25 mouse cellular contexts compared by ENCODE assay signal in genomic region chr2:154638521-154638920, GRCm38 (mm10). TPM values are rescaled to one million over a fixed set of nuclear protein-coding genes. Genes with fewer than 3 reads are reported as not detected.
A peak's percentile ranks its signal among the peaks of the same experiment; 100 is the strongest.
DNase-seq lines count a peak whose midpoint lies in the region; ATAC-seq and TF ChIP-seq lines count a peak whose summit lies in the region.
"Had no signal": no experiment of that assay in that cellular context is flagged by ENCODE, and none has a peak within 500 bp of the region (broad histone marks: within the 10 kb centered on the region; RNA-seq: fewer than 3 reads in every experiment).

No protein-coding gene starts in this region.

- no peaks in the 10 kb centered on the region for H3K27me3 ChIP-seq in heart, adult 2 months (ENCODE audit: control insufficient read depth, insufficient read depth, low read length)
- H3K27me3 ChIP-seq in MEL (ENCODE audit: control insufficient read depth in 1 of 2, insufficient read depth in 2 of 2, low read length in 2 of 2), result no peaks in the 10 kb centered on the region
- no peaks in the 10 kb centered on the region for H3K27me3 ChIP-seq in stomach, postnatal 0 days (ENCODE audit: control insufficient read depth, insufficient read depth, low read length)
- H3K27me3 ChIP-seq: CH12.LX; forebrain, embryonic 12.5 days; heart, embryonic 15.5 days; hindbrain, embryonic 15.5 days; liver, embryonic 13.5 days had no signal

- no peak overlapping the region for H3K27ac ChIP-seq in heart, adult 2 months
- no peak overlapping the region for H3K27ac ChIP-seq in MEL (ENCODE audit: control insufficient read depth, low read depth, low read length)
- H3K27ac ChIP-seq in stomach, postnatal 0 days (replicated peaks), result no peak overlapping the region
- H3K27ac ChIP-seq: forebrain, embryonic 12.5 days; heart, embryonic 15.5 days; hindbrain, embryonic 15.5 days; kidney, postnatal 0 days had no signal

- TF ChIP-seq EP300 in heart, adult 2 months (IDR thresholded peaks at IDR 0.05; ENCODE audit: insufficient read depth, low read depth, low read length), result no peak
- no peak for TF ChIP-seq EP300 in MEL (IDR thresholded peaks at IDR 0.05; ENCODE audit: low read depth in 1 of 2, low read length in 2 of 2)
- no peak for TF ChIP-seq EP300 in stomach, postnatal 0 days (optimal IDR thresholded peaks at IDR 0.05)

- WGBS in heart, adult 2 months, result 97% methylated on average over 3 of the region's 3 CpGs
- 93% methylated on average over 3 of the region's 3 CpGs for WGBS in lung, adult 2 months
- WGBS in stomach, postnatal 0 days, result 94% methylated on average over 3 of the region's 3 CpGs

- no peaks in the 10 kb centered on the region for H3K79me2 ChIP-seq in heart, adult 2 months (replicated peaks; ENCODE audit: control insufficient read depth, insufficient read depth, low read length)
- no peaks in the 10 kb centered on the region for H3K79me2 ChIP-seq in MEL (ENCODE audit: control insufficient read depth, insufficient read depth, low read length, poor library complexity)

- TF ChIP-seq RAD21 in MEL (IDR thresholded peaks at IDR 0.05; ENCODE audit: low read depth, low read length), result peak; percentile 17

- DNase-seq in heart, adult 2 months, result no peak
- DNase-seq in heart, adult 8-10 months (ENCODE audit: low spot score), result no peak
- no peak for DNase-seq in lung, adult 2 months
- no peak for DNase-seq in lung, postnatal 36 days
- peak; percentile 39 for DNase-seq in MEL (ENCODE audit: low read depth, low spot score)
- DNase-seq in stomach, postnatal 0 days (ENCODE audit: low spot score), result no peak
- no peak for DNase-seq in embryo, embryonic 10 days (ENCODE audit: low spot score)
- DNase-seq: cerebellum, adult 18-20 months; cerebellum, postnatal 25 days; gastrocnemius, postnatal 14 days; heart, adult 18-20 months; heart, postnatal 4 days; kidney, adult 18-20 months; left cerebral cortex, postnatal 4 days; liver, embryonic 13.5 days; retina, postnatal 1 day; thymus, postnatal 25 days had no signal

- no peak overlapping the region for H3K4me3 ChIP-seq in heart, adult 2 months
- no peak overlapping the region for H3K4me3 ChIP-seq in lung, adult 2 months (replicated peaks; ENCODE audit: extremely low read depth, low read depth, low read length)
- H3K4me3 ChIP-seq in MEL (ENCODE audit: control insufficient read depth in 1 of 2, insufficient read depth in 1 of 2, low read depth in 2 of 2, low read length in 2 of 2), result no peak overlapping the region
- H3K4me3 ChIP-seq in stomach, postnatal 0 days (ENCODE audit: low read depth, low read length), result no peak overlapping the region
- H3K4me3 ChIP-seq: forebrain, embryonic 12.5 days; heart, embryonic 15.5 days; hindbrain, embryonic 15.5 days; liver, embryonic 13.5 days had no signal

- H3K9me3 ChIP-seq in MEL (replicated peaks; ENCODE audit: insufficient read depth, low read length), result no peaks in the 10 kb centered on the region
- H3K9me3 ChIP-seq in stomach, postnatal 0 days (ENCODE audit: control insufficient read depth, low read length), result no peaks in the 10 kb centered on the region
- H3K9me3 ChIP-seq: heart, embryonic 15.5 days; hindbrain, embryonic 15.5 days had no signal

- no peak overlapping the region for H3K4me2 ChIP-seq in stomach, postnatal 0 days (replicated peaks; ENCODE audit: low read depth)
- H3K4me2 ChIP-seq: forebrain, embryonic 12.5 days; heart, embryonic 15.5 days; hindbrain, embryonic 15.5 days; liver, embryonic 13.5 days; midbrain, embryonic 11.5 days had no signal

- peak; percentile 17; the same call in 1 of the 2 replicates for TF ChIP-seq CTCF in heart, adult 2 months (IDR thresholded peaks at IDR 0.05)
- TF ChIP-seq CTCF in lung, adult 2 months (IDR thresholded peaks at IDR 0.05; ENCODE audit: insufficient read depth, low read length), result 0 out of 2 replicates have a peak, but pooled peaks have one; percentile 4
- peak; percentile 25 to 57 (median 46); a peak in 5 of 6 replicates for TF ChIP-seq CTCF in MEL (IDR thresholded peaks at IDR 0.05 in 2 of 3, conservative IDR thresholded peaks at IDR 0.05 in 1 of 3; ENCODE audit: control insufficient read depth in 1 of 3, insufficient read depth in 1 of 3, low read depth in 2 of 3, low read length in 3 of 3, poor library complexity in 1 of 3, severe bottlenecking in 1 of 3)
- peak; percentile 29; the same call in 1 of the 2 replicates for TF ChIP-seq CTCF in stomach, postnatal 0 days (IDR thresholded peaks at IDR 0.05; ENCODE audit: low read depth)

- H3K36me3 ChIP-seq in heart, adult 2 months (ENCODE audit: control insufficient read depth, insufficient read depth, low read length), result no peaks in the 10 kb centered on the region
- peaks cover 0 to 14% of the 10 kb centered on the region in 2 experiments; a peak in 2 of 4 replicates for H3K36me3 ChIP-seq in MEL (ENCODE audit: control insufficient read depth in 1 of 2, insufficient read depth in 2 of 2, low read length in 2 of 2)
- H3K36me3 ChIP-seq in stomach, postnatal 0 days (ENCODE audit: control insufficient read depth, insufficient read depth, low read length), result peaks cover 4% of the 10 kb centered on the region

- intact Hi-C loops in heart, adult 2 months (cut with DNase I), result no loop called here

- no peak overlapping the region for H3K9ac ChIP-seq in heart, adult 2 months (ENCODE audit: low read depth, low read length)
- H3K9ac ChIP-seq in MEL (ENCODE audit: control insufficient read depth, low read depth, low read length, poor library complexity, severe bottlenecking), result no peak overlapping the region
- no peak overlapping the region for H3K9ac ChIP-seq in stomach, postnatal 0 days (ENCODE audit: low read length)
- H3K9ac ChIP-seq: forebrain, embryonic 12.5 days; heart, embryonic 15.5 days; hindbrain, embryonic 15.5 days; liver, embryonic 13.5 days had no signal

- no peak for TF ChIP-seq POLR2A in heart, adult 2 months (IDR thresholded peaks at IDR 0.05; ENCODE audit: insufficient read depth, low read depth, low read length)
- no peak for TF ChIP-seq POLR2A in lung, adult 2 months (IDR thresholded peaks at IDR 0.05; ENCODE audit: borderline replicate concordance, extremely low read depth, low read depth, low read length)
- no peak for TF ChIP-seq POLR2A in MEL (IDR thresholded peaks at IDR 0.05; ENCODE audit: control insufficient read depth in 1 of 2, insufficient read depth in 1 of 2, low read depth in 1 of 2, low read length in 2 of 2, poor library complexity in 1 of 2)

- H3K4me1 ChIP-seq in heart, adult 2 months (ENCODE audit: control insufficient read depth, insufficient read depth, low read length), result no peaks in the 10 kb centered on the region
- H3K4me1 ChIP-seq in lung, adult 2 months (ENCODE audit: control insufficient read depth, insufficient read depth, low read length), result no peaks in the 10 kb centered on the region
- H3K4me1 ChIP-seq in MEL (ENCODE audit: control insufficient read depth in 1 of 2, insufficient read depth in 2 of 2, low read length in 2 of 2), result peaks cover 2 to 14% of the 10 kb centered on the region in 2 experiments; a peak in 3 of 4 replicates
- no peaks in the 10 kb centered on the region for H3K4me1 ChIP-seq in stomach, postnatal 0 days (replicated peaks; ENCODE audit: control insufficient read depth, insufficient read depth)
- H3K4me1 ChIP-seq: forebrain, embryonic 12.5 days; heart, embryonic 15.5 days; hindbrain, embryonic 15.5 days had no signal

- no peak for ATAC-seq in stomach, postnatal 0 days (ENCODE audit: low FRiP score, low TSS enrichment)

TF ChIP-seq in MEL, 35 proteins besides CTCF, POLR2A, EP300 and RAD21:
- TF ChIP-seq SMC3 (IDR thresholded peaks at IDR 0.05; ENCODE audit: low read depth, low read length) (peak; percentile 42), ZC3H11A (IDR thresholded peaks at IDR 0.05; ENCODE audit: low read depth, low read length) (no peak)

RNA-seq across cellular contexts. Expression of gene Chmp4b, which starts 13.0 kb away (rescaled TPM):
- 100 to 1,000 TPM; 106 to 124 TPM for total RNA-seq in heart, adult 2 months (2021)
- 64.4 and 89.4 TPM in 2 replicates for polyA plus RNA-seq in heart, adult 2 months (2012; rRNA removed)
- total RNA-seq in heart, adult 8-10 months (2022), result 100 to 1,000 TPM; 119 to 132 (median 124) TPM
- 83.4 and 103 TPM in 2 replicates for polyA plus RNA-seq in lung, adult 2 months (2012; rRNA removed)
- total RNA-seq in MEL (2012; rRNA removed), result 118 TPM in 2 replicates
- polyA plus RNA-seq in MEL (2012; ENCODE audit: insufficient read depth in 1 of 2, insufficient read length in 2 of 2, low read depth in 1 of 2, low replicate concordance in 2 of 2, missing spikeins in 1 of 2), result 100 to 1,000 TPM in 1 of 2 experiments, not detected in 1; 196 TPM
- 37.3 and 42.7 TPM in 2 replicates for polyA plus RNA-seq in stomach, postnatal 0 days (2015; fragmentation: Nextera tagmentation; extraction: Ambion mirVana)

RNA-seq across cellular contexts. Expression of gene 4930519P11Rik, which starts 25.3 kb away (rescaled TPM):
- total RNA-seq in heart, adult 2 months (2021), result not detected
- polyA plus RNA-seq in heart, adult 2 months (2012; rRNA removed), result 0.57 TPM in 1 of 2 replicates, not detected in the other
- not detected for total RNA-seq in heart, adult 8-10 months (2022)
- polyA plus RNA-seq in lung, adult 2 months (2012; rRNA removed), result 0.53 and 1.4 TPM in 2 replicates
- total RNA-seq in MEL (2012; rRNA removed), result not detected in 2 replicates
- under 1 TPM in 1 of 2 experiments, not detected in 1; 0.22 TPM for polyA plus RNA-seq in MEL (2012; ENCODE audit: insufficient read depth in 1 of 2, insufficient read length in 2 of 2, low read depth in 1 of 2, low replicate concordance in 2 of 2, missing spikeins in 1 of 2)
- 0.22 and 0.28 TPM in 2 replicates for polyA plus RNA-seq in stomach, postnatal 0 days (2015; fragmentation: Nextera tagmentation; extraction: Ambion mirVana)
- total RNA-seq: CH12.LX; heart, postnatal 4 days; layer of hippocampus, adult 18-20 months; left cerebral cortex, postnatal 4 days had no signal
- polyA plus RNA-seq: forebrain, embryonic 12.5 days; heart, embryonic 15.5 days; liver, embryonic 13.5 days; neural tube, embryonic 11.5 days had no signal

RNA-seq across cellular contexts. Expression of gene Zfp341, which starts 25.4 kb away (rescaled TPM):
- total RNA-seq in heart, adult 2 months (2021), result 1 to 10 TPM; 2.7 to 3.1 TPM
- 4.0 and 4.9 TPM in 2 replicates for polyA plus RNA-seq in heart, adult 2 months (2012; rRNA removed)
- 1 to 10 TPM; 2.4 to 4.3 (median 2.7) TPM for total RNA-seq in heart, adult 8-10 months (2022)
- 5.8 and 6.8 TPM in 2 replicates for polyA plus RNA-seq in lung, adult 2 months (2012; rRNA removed)
- 2.0 TPM in 2 replicates for total RNA-seq in MEL (2012; rRNA removed)
- 1 to 10 TPM in 1 of 2 experiments, not detected in 1; 6.3 TPM for polyA plus RNA-seq in MEL (2012; ENCODE audit: insufficient read depth in 1 of 2, insufficient read length in 2 of 2, low read depth in 1 of 2, low replicate concordance in 2 of 2, missing spikeins in 1 of 2)
- polyA plus RNA-seq in stomach, postnatal 0 days (2015; fragmentation: Nextera tagmentation; extraction: Ambion mirVana), result 0.27 and 0.45 TPM in 2 replicates

RNA-seq across cellular contexts. Expression of gene Pxmp4, which starts 35.0 kb away (rescaled TPM):
- total RNA-seq in heart, adult 2 months (2021), result 10 to 100 TPM; 20.9 to 21.5 TPM
- 47.2 and 49.9 TPM in 2 replicates for polyA plus RNA-seq in heart, adult 2 months (2012; rRNA removed)
- 10 to 100 TPM; 25.0 to 31.0 (median 27.2) TPM for total RNA-seq in heart, adult 8-10 months (2022)
- polyA plus RNA-seq in lung, adult 2 months (2012; rRNA removed), result 40.8 and 41.3 TPM in 2 replicates
- 5.9 and 6.8 TPM in 2 replicates for total RNA-seq in MEL (2012; rRNA removed)
- polyA plus RNA-seq in MEL (2012; ENCODE audit: insufficient read depth in 1 of 2, insufficient read length in 2 of 2, low read depth in 1 of 2, low replicate concordance in 2 of 2, missing spikeins in 1 of 2), result 10 to 100 TPM in 1 of 2 experiments, not detected in 1; 12.2 TPM
- polyA plus RNA-seq in stomach, postnatal 0 days (2015; fragmentation: Nextera tagmentation; extraction: Ambion mirVana), result 49.7 and 52.8 TPM in 2 replicates
